Mouse (Mus musculus) layer of hippocampus, postnatal 25 days (tissue): ENCODE measurements around the gene Ppp1r15a. TPM values are rescaled to one million over a fixed set of nuclear protein-coding genes. Genes with fewer than 3 reads are reported as not detected.
"Not testable (repeated sequence)": the region's sequence is repeated elsewhere in the genome, so short reads cannot be mapped to it uniquely, and the experiment has no call there.

Experiments
- DNase-seq, 2 experiments: peaks; one replicate each; pipeline ENCODE4 v3.0.0; 2022; ENCODE audit warnings: mixed read lengths in 2 of 2, low spot score in 1 of 2; ENCODE audit errors: extremely low spot score in 1 of 2
- total RNA-seq, 2 experiments: library from RNA; stranded (reverse); gene quantifications; 2 replicates each; pipeline ENCODE4 v1.2.3; 2021

Gene Ppp1r15a
- total RNA-seq, 2 experiments from 2014 or later: 19.6 to 21.6 TPM

GRCm38 (mm10) chr7:45487861-45488292 lies 38.2 kb downstream of the Ppp1r15a start:
- no peak for DNase-seq

GRCm38 (mm10) chr7:45486761-45487415 lies 39.2 kb downstream of the Ppp1r15a start, which contains the start of gene Gm45808:
Gm45808 (minus strand) TSS chr7:45486811.
- no peak for DNase-seq

GRCm38 (mm10) chr7:45486158-45486557 lies 39.9 kb downstream of the Ppp1r15a start:
- DNase-seq: no peak

- DNase-seq: not testable (repeated sequence)
These were observed 41.1 kb downstream of the Ppp1r15a start for GRCm38 (mm10) chr7:45484985-45485384.

GRCm38 (mm10) chr7:45482166-45482565 lies 43.9 kb downstream of the Ppp1r15a start:
- DNase-seq: no peak

GRCm38 (mm10) chr7:45481374-45481927 lies 44.6 kb downstream of the Ppp1r15a start, which contains the start of gene Tulp2:
Tulp2 (plus strand) TSS chr7:45481877.
- DNase-seq: peak in 1 of 2 experiments; percentile 53

GRCm38 (mm10) chr7:45480310-45480709 lies 45.8 kb downstream of the Ppp1r15a start:
- DNase-seq: not testable (repeated sequence)

GRCm38 (mm10) chr7:45478774-45479173 lies 47.3 kb downstream of the Ppp1r15a start:
- no peak for DNase-seq

GRCm38 (mm10) chr7:45477003-45477402 lies 49.1 kb downstream of the Ppp1r15a start:
- DNase-seq: peak; percentile 26 to 53

- no peak for DNase-seq
These were observed 49.6 kb downstream of the Ppp1r15a start for GRCm38 (mm10) chr7:45476453-45476852.

GRCm38 (mm10) chr7:45475291-45475969 lies 50.6 kb downstream of the Ppp1r15a start:
- DNase-seq: no peak

Other genes with a start within 250 kb of the Ppp1r15a start
- not detected for gene Slc6a21, start 248.8 kb downstream of the Ppp1r15a start, total RNA-seq
- gene Trpm4, start 192.5 kb downstream of the Ppp1r15a start, total RNA-seq: 10 to 100 TPM; 14.1 to 18.5 TPM
- gene Hrc, start 191.0 kb downstream of the Ppp1r15a start, total RNA-seq: under 1 TPM in 1 of 2 experiments, not detected in 1; 0.17 TPM
- gene Ppfia3, start 159.2 kb downstream of the Ppp1r15a start, total RNA-seq: 100 to 1,000 TPM; 129 to 134 TPM
- gene Lin7b, start 155.7 kb downstream of the Ppp1r15a start, total RNA-seq: 100 to 1,000 TPM; 151 to 155 TPM
- 100 to 1,000 TPM; 288 to 443 TPM for gene Snrnp70, start 130.5 kb downstream of the Ppp1r15a start, total RNA-seq
- not detected for gene Kcna7, start 120.6 kb downstream of the Ppp1r15a start, total RNA-seq
- gene Ntf5, start 112.6 kb downstream of the Ppp1r15a start, total RNA-seq: under 1 TPM in 1 of 2 experiments, not detected in 1; 0.22 TPM
- under 1 TPM in 1 of 2 experiments, not detected in 1; 0.57 TPM for gene Lhb, start 105.4 kb downstream of the Ppp1r15a start, total RNA-seq
- 10 to 100 TPM; 13.9 to 16.5 TPM for gene Gys1, start 91.4 kb downstream of the Ppp1r15a start, total RNA-seq
- 10 to 100 TPM; 34.3 to 40.6 TPM for gene Ruvbl2, start 88.2 kb downstream of the Ppp1r15a start, total RNA-seq
- 100 to 1,000 TPM; 204 to 228 TPM for gene Ftl1, start 66.4 kb downstream of the Ppp1r15a start, total RNA-seq
- gene Bax, start 59.4 kb downstream of the Ppp1r15a start, total RNA-seq: 10 to 100 TPM; 81.6 to 82.1 TPM
- gene Tulp2, start 44.4 kb downstream of the Ppp1r15a start, total RNA-seq: not detected
- gene Gm45808, start 39.5 kb downstream of the Ppp1r15a start, total RNA-seq: 1 to 10 TPM in 1 of 2 experiments, under 1 TPM in 1; 0.63 to 1.1 TPM
- gene Dhdh, start 37.5 kb downstream of the Ppp1r15a start, total RNA-seq: 1 to 10 TPM; 3.1 to 5.7 TPM
- 100 to 1,000 TPM; 102 to 105 TPM for gene Nucb1, start 15.9 kb downstream of the Ppp1r15a start, total RNA-seq
- gene Plekha4, start 62 bp upstream of the Ppp1r15a start, total RNA-seq: under 1 TPM; 0.47 TPM
- gene Hsd17b14, start 28.6 kb upstream of the Ppp1r15a start, total RNA-seq: under 1 TPM in 1 of 2 experiments, not detected in 1; 0.54 TPM
- gene Bcat2, start 43.9 kb upstream of the Ppp1r15a start, total RNA-seq: 10 to 100 TPM; 20.5 to 23.4 TPM
- not detected for gene Fgf21, start 89.2 kb upstream of the Ppp1r15a start, total RNA-seq
- gene Fut1, start 91.0 kb upstream of the Ppp1r15a start, total RNA-seq: not detected
- not detected for gene Izumo1, start 95.5 kb upstream of the Ppp1r15a start, total RNA-seq
- 1 to 10 TPM; 6.1 to 6.5 TPM for gene Rasip1, start 101.2 kb upstream of the Ppp1r15a start, total RNA-seq
- gene Mamstr, start 113.7 kb upstream of the Ppp1r15a start, total RNA-seq: 1 to 10 TPM; 3.1 to 3.4 TPM
- under 1 TPM; 0.31 to 0.32 TPM for gene Fut2, start 140.1 kb upstream of the Ppp1r15a start, total RNA-seq
- 1 to 10 TPM; 3.4 to 4.5 TPM for gene Ntn5, start 157.8 kb upstream of the Ppp1r15a start, total RNA-seq
- under 1 TPM; 0.80 to 0.86 TPM for gene Sec1, start 168.1 kb upstream of the Ppp1r15a start, total RNA-seq
- gene Car11, start 173.6 kb upstream of the Ppp1r15a start, total RNA-seq: 100 to 1,000 TPM; 164 to 190 TPM
- gene Dbp, start 178.8 kb upstream of the Ppp1r15a start, total RNA-seq: 10 to 100 TPM; 65.3 to 80.4 TPM
- gene Rpl18, start 189.2 kb upstream of the Ppp1r15a start, total RNA-seq: 100 to 1,000 TPM; 342 to 393 TPM
- gene Sphk2, start 191.7 kb upstream of the Ppp1r15a start, total RNA-seq: 10 to 100 TPM; 33.7 to 34.7 TPM
- under 1 TPM; 0.12 to 0.21 TPM for gene Fam83e, start 194.9 kb upstream of the Ppp1r15a start, total RNA-seq
- gene Spaca4, start 199.5 kb upstream of the Ppp1r15a start, total RNA-seq: not detected